Mouse (Mus musculus): Measurements from ENCODE around the gene Supt6.

The Supt6 gene

GRCm38 (mm10) chr11:78182961-78183844 is 62.6 kb downstream of the Supt6 start, which contains the start of gene Rpl23a:
Rpl23a (minus strand) TSS chr11:78183584.
- peak; percentile 99 for DNase-seq (ENCODE audit: low read depth)

- DNase-seq (ENCODE audit: low read depth): peak; percentile 34
Measured at GRCm38 (mm10) chr11:78182450-78182849, 63.3 kb downstream of the Supt6 start.

- peak; percentile 53 for DNase-seq (ENCODE audit: low read depth)
Measured at GRCm38 (mm10) chr11:78181830-78182357, 63.9 kb downstream of the Supt6 start.

GRCm38 (mm10) chr11:78180081-78180761 is 65.6 kb downstream of the Supt6 start:
- peak; percentile 57 for DNase-seq (ENCODE audit: low read depth)

GRCm38 (mm10) chr11:78179438-78179999 is 66.3 kb downstream of the Supt6 start:
- DNase-seq (ENCODE audit: low read depth): peak; percentile 58

GRCm38 (mm10) chr11:78178859-78179437 is 66.8 kb downstream of the Supt6 start:
- DNase-seq (ENCODE audit: low read depth): peak; percentile 89

GRCm38 (mm10) chr11:78177903-78178858 is 67.6 kb downstream of the Supt6 start:
- DNase-seq (ENCODE audit: low read depth): peak; percentile 95

- peak; percentile 86 for DNase-seq (ENCODE audit: low read depth)
Measured at GRCm38 (mm10) chr11:78177437-78177836, 68.3 kb downstream of the Supt6 start.

- peak; percentile 46 for DNase-seq (ENCODE audit: low read depth)
Measured at GRCm38 (mm10) chr11:78176905-78177331, 68.9 kb downstream of the Supt6 start.

- peak; percentile 95 for DNase-seq (ENCODE audit: low read depth)
Measured at GRCm38 (mm10) chr11:78176402-78176862, 69.4 kb downstream of the Supt6 start, which contains the start of the genes Nek8 and Tlcd1. Nek8 (minus strand) TSS chr11:78176675. Tlcd1 (plus strand) TSS chr11:78176711.

- peak; percentile 97 for DNase-seq (ENCODE audit: low read depth)
Measured at GRCm38 (mm10) chr11:78175771-78176401, 69.9 kb downstream of the Supt6 start.

- DNase-seq (ENCODE audit: low read depth): no peak
Measured at GRCm38 (mm10) chr11:78174506-78174905, 71.3 kb downstream of the Supt6 start.

GRCm38 (mm10) chr11:78172748-78173383 is 72.9 kb downstream of the Supt6 start:
- no peak for DNase-seq (ENCODE audit: low read depth)

GRCm38 (mm10) chr11:78172034-78172747 is 73.6 kb downstream of the Supt6 start:
- DNase-seq (ENCODE audit: low read depth): peak; percentile 57

GRCm38 (mm10) chr11:78171328-78171727 is 74.5 kb downstream of the Supt6 start:
- DNase-seq (ENCODE audit: low read depth): peak; percentile 65

- DNase-seq (ENCODE audit: low read depth): no peak
Measured at GRCm38 (mm10) chr11:78170306-78170705, 75.5 kb downstream of the Supt6 start.

- DNase-seq (ENCODE audit: low read depth): no peak
Measured at GRCm38 (mm10) chr11:78168541-78169468, 77.0 kb downstream of the Supt6 start.

Data from 416B (cell line).